14 mouse cellular contexts compared by ENCODE assay signal in the genomic region with DNA sequence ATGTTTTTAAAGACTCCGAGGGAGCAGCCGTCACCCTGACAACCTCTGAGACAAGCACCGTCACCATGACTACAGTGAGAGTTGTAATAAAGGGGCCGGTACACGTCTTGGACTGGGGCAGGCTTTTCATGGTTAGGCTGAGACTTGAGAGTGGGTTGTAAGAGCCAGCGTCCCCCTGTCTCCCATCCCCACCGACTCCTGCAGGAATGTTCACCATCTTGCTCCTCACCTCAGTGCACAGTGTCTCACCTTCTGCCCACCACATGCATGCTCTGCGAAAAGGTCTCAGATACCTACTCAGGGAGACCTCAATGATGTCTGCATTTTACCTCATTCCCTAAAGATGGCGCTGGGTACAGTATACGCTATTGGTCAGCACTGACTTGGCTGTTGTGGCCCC. TPM values are rescaled to one million over a fixed set of nuclear protein-coding genes. Genes with fewer than 3 reads are reported as not detected.
DNase-seq lines count a peak whose midpoint lies in the region; ATAC-seq lines count a peak whose summit lies in the region.
"Had no signal": no experiment of that assay in that cellular context is flagged by ENCODE, and none has a peak within 500 bp of the region (broad histone marks: within the 10 kb centered on the region; RNA-seq: fewer than 3 reads in every experiment).

No protein-coding gene starts in this region.

- H3K9ac ChIP-seq in limb, embryonic 13.5 days, result no peak overlapping the region
- no peak overlapping the region for H3K9ac ChIP-seq in hindbrain, embryonic 11.5 days (ENCODE audit: low read depth, low read length)
- no peak overlapping the region for H3K9ac ChIP-seq in midbrain, embryonic 16.5 days (ENCODE audit: low read depth, low read length)
- no peak overlapping the region for H3K9ac ChIP-seq in liver, embryonic 11.5 days (ENCODE audit: low read depth, low read length)
- H3K9ac ChIP-seq: heart, embryonic 15.5 days; stomach, embryonic 15.5 days had no signal

- 74% methylated on average over 10 of the region's 10 CpGs for WGBS in limb, embryonic 13.5 days
- 85% methylated on average over 10 of the region's 10 CpGs for WGBS in limb, embryonic 10.5 days
- WGBS in forebrain, embryonic 10.5 days, result 62% methylated on average over 10 of the region's 10 CpGs
- 59% methylated on average over 10 of the region's 10 CpGs for WGBS in hindbrain, embryonic 11.5 days
- WGBS in midbrain, embryonic 16.5 days, result 32% methylated on average over 10 of the region's 10 CpGs
- WGBS in liver, embryonic 11.5 days, result 85% methylated on average over 10 of the region's 10 CpGs

- no peaks in the 10 kb centered on the region for H3K9me3 ChIP-seq in limb, embryonic 13.5 days
- no peaks in the 10 kb centered on the region for H3K9me3 ChIP-seq in limb, embryonic 10.5 days (replicated peaks)
- no peaks in the 10 kb centered on the region for H3K9me3 ChIP-seq in forebrain, embryonic 10.5 days
- H3K9me3 ChIP-seq in hindbrain, embryonic 11.5 days (ENCODE audit: control insufficient read depth, low read length), result no peaks in the 10 kb centered on the region
- H3K9me3 ChIP-seq in midbrain, embryonic 16.5 days (replicated peaks; ENCODE audit: control insufficient read depth, low read length, poor library complexity, severe bottlenecking), result no peaks in the 10 kb centered on the region
- H3K9me3 ChIP-seq in liver, embryonic 11.5 days (ENCODE audit: control insufficient read depth, low read length), result no peaks in the 10 kb centered on the region
- H3K9me3 ChIP-seq: heart, embryonic 15.5 days; stomach, embryonic 15.5 days had no signal

- no peak overlapping the region for H3K4me2 ChIP-seq in limb, embryonic 13.5 days (replicated peaks)
- H3K4me2 ChIP-seq in hindbrain, embryonic 11.5 days (replicated peaks; ENCODE audit: low read depth, low read length), result no peak overlapping the region
- H3K4me2 ChIP-seq in midbrain, embryonic 16.5 days (ENCODE audit: low read length), result no peak overlapping the region
- H3K4me2 ChIP-seq in liver, embryonic 11.5 days, result no peak overlapping the region
- H3K4me2 ChIP-seq: heart, embryonic 15.5 days; stomach, embryonic 15.5 days had no signal

- H3K36me3 ChIP-seq in limb, embryonic 13.5 days, result no peaks in the 10 kb centered on the region
- H3K36me3 ChIP-seq in limb, embryonic 10.5 days, result no peaks in the 10 kb centered on the region
- no peaks in the 10 kb centered on the region for H3K36me3 ChIP-seq in forebrain, embryonic 10.5 days (replicated peaks)
- H3K36me3 ChIP-seq in hindbrain, embryonic 11.5 days (ENCODE audit: control insufficient read depth, insufficient read depth, low read length), result no peaks in the 10 kb centered on the region
- H3K36me3 ChIP-seq in midbrain, embryonic 16.5 days (ENCODE audit: control insufficient read depth, insufficient read depth, low read length), result no peaks in the 10 kb centered on the region
- no peaks in the 10 kb centered on the region for H3K36me3 ChIP-seq in liver, embryonic 11.5 days (ENCODE audit: control insufficient read depth, insufficient read depth, low read length)
- H3K36me3 ChIP-seq: heart, embryonic 15.5 days; stomach, embryonic 15.5 days had no signal

- H3K27ac ChIP-seq in limb, embryonic 13.5 days, result no peak overlapping the region
- H3K27ac ChIP-seq in limb, embryonic 10.5 days, result no peak overlapping the region
- H3K27ac ChIP-seq in forebrain, embryonic 10.5 days, result peak overlapping the region; percentile 64
- H3K27ac ChIP-seq in hindbrain, embryonic 11.5 days (ENCODE audit: low read depth, low read length), result no peak overlapping the region
- peak overlapping the region; percentile 0; the same call in 1 of the 2 replicates for H3K27ac ChIP-seq in midbrain, embryonic 16.5 days (ENCODE audit: low read length)
- H3K27ac ChIP-seq in liver, embryonic 11.5 days (ENCODE audit: low read depth, low read length), result no peak overlapping the region
- H3K27ac ChIP-seq: heart, embryonic 15.5 days; stomach, embryonic 15.5 days had no signal

- no peak for DNase-seq in limb, embryonic 10.5 days (ENCODE audit: low spot score)
- DNase-seq in forebrain, embryonic 10.5 days (ENCODE audit: extremely low spot score, low spot score), result peak; percentile 40
- DNase-seq in hindbrain, embryonic 11.5 days (ENCODE audit: low spot score), result peak; percentile 51
- no peak for DNase-seq in thymus, postnatal 0 days (ENCODE audit: low spot score)
- DNase-seq in liver, embryonic 11.5 days (ENCODE audit: low spot score), result no peak
- DNase-seq: layer of hippocampus, postnatal 36 days; lung, adult 18-20 months; retina, postnatal 1 day had no signal

- H3K27me3 ChIP-seq in limb, embryonic 13.5 days, result no peaks in the 10 kb centered on the region
- no peaks in the 10 kb centered on the region for H3K27me3 ChIP-seq in limb, embryonic 10.5 days (ENCODE audit: low read depth, poor library complexity, severe bottlenecking)
- no peaks in the 10 kb centered on the region for H3K27me3 ChIP-seq in forebrain, embryonic 10.5 days (ENCODE audit: poor library complexity, severe bottlenecking)
- H3K27me3 ChIP-seq in hindbrain, embryonic 11.5 days (ENCODE audit: control insufficient read depth, insufficient read depth, low read length), result no peaks in the 10 kb centered on the region
- no peaks in the 10 kb centered on the region for H3K27me3 ChIP-seq in midbrain, embryonic 16.5 days (ENCODE audit: control insufficient read depth, insufficient read depth, low read depth, low read length)
- no peaks in the 10 kb centered on the region for H3K27me3 ChIP-seq in liver, embryonic 11.5 days (replicated peaks; ENCODE audit: control insufficient read depth, insufficient read depth, low read length)
- H3K27me3 ChIP-seq: heart, embryonic 15.5 days; stomach, embryonic 15.5 days had no signal

- H3K4me1 ChIP-seq in limb, embryonic 13.5 days, result 0 out of 2 replicates have a peak, but pooled peaks cover 5% of the 10 kb centered on the region
- H3K4me1 ChIP-seq in limb, embryonic 10.5 days, result 0 out of 2 replicates have a peak, but pooled peaks cover 2% of the 10 kb centered on the region
- H3K4me1 ChIP-seq in forebrain, embryonic 10.5 days, result peaks cover 23% of the 10 kb centered on the region
- no peaks in the 10 kb centered on the region for H3K4me1 ChIP-seq in hindbrain, embryonic 11.5 days (replicated peaks; ENCODE audit: control insufficient read depth, insufficient read depth, low read length)
- H3K4me1 ChIP-seq in midbrain, embryonic 16.5 days (ENCODE audit: control insufficient read depth, insufficient read depth, low read length), result peaks cover 6% of the 10 kb centered on the region
- H3K4me1 ChIP-seq in liver, embryonic 11.5 days (replicated peaks; ENCODE audit: control insufficient read depth, insufficient read depth, low read length), result no peaks in the 10 kb centered on the region
- H3K4me1 ChIP-seq: heart, embryonic 15.5 days; stomach, embryonic 15.5 days had no signal

- 0 out of 2 replicates have a peak, but pooled peaks have one; percentile 36 for ATAC-seq in limb, embryonic 13.5 days (ENCODE audit: low FRiP score, low read depth)
- peak; percentile 75 for ATAC-seq in hindbrain, embryonic 11.5 days (ENCODE audit: low FRiP score)
- ATAC-seq in midbrain, embryonic 16.5 days, result peak; percentile 92
- no peak for ATAC-seq in liver, embryonic 11.5 days (replicated peaks; ENCODE audit: low FRiP score)

- no peak overlapping the region for H3K4me3 ChIP-seq in limb, embryonic 13.5 days
- no peak overlapping the region for H3K4me3 ChIP-seq in limb, embryonic 10.5 days
- H3K4me3 ChIP-seq in forebrain, embryonic 10.5 days, result no peak overlapping the region; the same call in 1 of the 2 replicates
- no peak overlapping the region for H3K4me3 ChIP-seq in hindbrain, embryonic 11.5 days (ENCODE audit: low read depth, low read length)
- no peak overlapping the region for H3K4me3 ChIP-seq in midbrain, embryonic 16.5 days (ENCODE audit: low read depth, low read length)
- H3K4me3 ChIP-seq in liver, embryonic 11.5 days (ENCODE audit: low read depth, low read length), result no peak overlapping the region
- H3K4me3 ChIP-seq: heart, embryonic 15.5 days; stomach, embryonic 15.5 days had no signal

RNA-seq across cellular contexts. Expression of a gene that starts 10.3 kb away (rescaled TPM):
- polyA plus RNA-seq in limb, embryonic 13.5 days (2015; fragmentation: Nextera tagmentation; extraction: Ambion mirVana), result 42.2 and 46.7 TPM in 2 replicates
- 30.0 and 40.8 TPM in 2 replicates for polyA plus RNA-seq in limb, embryonic 10.5 days (2016; fragmentation: Nextera tagmentation; extraction: Ambion mirVana)
- 53.0 and 55.4 TPM in 2 replicates for polyA plus RNA-seq in forebrain, embryonic 10.5 days (2016; fragmentation: Nextera tagmentation; extraction: Ambion mirVana)
- 123 and 136 TPM in 2 replicates for polyA plus RNA-seq in hindbrain, embryonic 11.5 days (2014; fragmentation: Nextera tagmentation; extraction: Ambion mirVana)
- 63.9 and 64.0 TPM in 2 replicates for polyA plus RNA-seq in midbrain, embryonic 16.5 days (2015; fragmentation: Nextera tagmentation; extraction: Ambion mirVana)
- 24.2 and 28.4 TPM in 2 replicates for polyA plus RNA-seq in thymus, postnatal 0 days (2015; fragmentation: Nextera tagmentation; extraction: Ambion mirVana)
- 32.9 and 33.9 TPM in 2 replicates for polyA plus RNA-seq in liver, embryonic 11.5 days (2014; fragmentation: Nextera tagmentation; extraction: Ambion mirVana)

RNA-seq across cellular contexts. Expression of a gene that starts 13.6 kb away (rescaled TPM):
- not detected in 2 replicates for polyA plus RNA-seq in limb, embryonic 13.5 days (2015; fragmentation: Nextera tagmentation; extraction: Ambion mirVana)
- not detected in 2 replicates for polyA plus RNA-seq in limb, embryonic 10.5 days (2016; fragmentation: Nextera tagmentation; extraction: Ambion mirVana)
- polyA plus RNA-seq in forebrain, embryonic 10.5 days (2016; fragmentation: Nextera tagmentation; extraction: Ambion mirVana), result not detected in 2 replicates
- polyA plus RNA-seq in hindbrain, embryonic 11.5 days (2014; fragmentation: Nextera tagmentation; extraction: Ambion mirVana), result 0.06 TPM in 1 of 2 replicates, not detected in the other
- polyA plus RNA-seq in midbrain, embryonic 16.5 days (2015; fragmentation: Nextera tagmentation; extraction: Ambion mirVana), result not detected in 2 replicates
- polyA plus RNA-seq in thymus, postnatal 0 days (2015; fragmentation: Nextera tagmentation; extraction: Ambion mirVana), result not detected in 2 replicates
- not detected in 2 replicates for polyA plus RNA-seq in liver, embryonic 11.5 days (2014; fragmentation: Nextera tagmentation; extraction: Ambion mirVana)
- polyA plus RNA-seq: frontal cortex, adult 2 months; kidney, embryonic 16.5 days; stomach, embryonic 15.5 days had no signal

RNA-seq across cellular contexts. Expression of a gene that starts 26.1 kb away (rescaled TPM):
- polyA plus RNA-seq in limb, embryonic 13.5 days (2015; fragmentation: Nextera tagmentation; extraction: Ambion mirVana), result 5.3 and 5.6 TPM in 2 replicates
- 0.62 and 3.2 TPM in 2 replicates for polyA plus RNA-seq in limb, embryonic 10.5 days (2016; fragmentation: Nextera tagmentation; extraction: Ambion mirVana)
- 0.86 and 2.0 TPM in 2 replicates for polyA plus RNA-seq in forebrain, embryonic 10.5 days (2016; fragmentation: Nextera tagmentation; extraction: Ambion mirVana)
- 1.9 and 2.6 TPM in 2 replicates for polyA plus RNA-seq in hindbrain, embryonic 11.5 days (2014; fragmentation: Nextera tagmentation; extraction: Ambion mirVana)
- polyA plus RNA-seq in midbrain, embryonic 16.5 days (2015; fragmentation: Nextera tagmentation; extraction: Ambion mirVana), result 53.2 and 69.0 TPM in 2 replicates
- 0.71 and 0.82 TPM in 2 replicates for polyA plus RNA-seq in thymus, postnatal 0 days (2015; fragmentation: Nextera tagmentation; extraction: Ambion mirVana)
- polyA plus RNA-seq in liver, embryonic 11.5 days (2014; fragmentation: Nextera tagmentation; extraction: Ambion mirVana), result 0.16 and 0.22 TPM in 2 replicates

RNA-seq across cellular contexts. Expression of a gene that starts 52.1 kb away (rescaled TPM):
- 6.5 and 8.1 TPM in 2 replicates for polyA plus RNA-seq in limb, embryonic 13.5 days (2015; fragmentation: Nextera tagmentation; extraction: Ambion mirVana)
- polyA plus RNA-seq in limb, embryonic 10.5 days (2016; fragmentation: Nextera tagmentation; extraction: Ambion mirVana), result 1.0 and 1.6 TPM in 2 replicates
- polyA plus RNA-seq in forebrain, embryonic 10.5 days (2016; fragmentation: Nextera tagmentation; extraction: Ambion mirVana), result 0.69 and 0.99 TPM in 2 replicates
- 1.4 and 2.5 TPM in 2 replicates for polyA plus RNA-seq in hindbrain, embryonic 11.5 days (2014; fragmentation: Nextera tagmentation; extraction: Ambion mirVana)
- polyA plus RNA-seq in midbrain, embryonic 16.5 days (2015; fragmentation: Nextera tagmentation; extraction: Ambion mirVana), result 1.8 and 2.2 TPM in 2 replicates
- polyA plus RNA-seq in thymus, postnatal 0 days (2015; fragmentation: Nextera tagmentation; extraction: Ambion mirVana), result 1.4 and 2.0 TPM in 2 replicates
- polyA plus RNA-seq in liver, embryonic 11.5 days (2014; fragmentation: Nextera tagmentation; extraction: Ambion mirVana), result 2.2 and 4.1 TPM in 2 replicates

RNA-seq across cellular contexts. Expression of a gene that starts 57.4 kb away (rescaled TPM):
- polyA plus RNA-seq in limb, embryonic 13.5 days (2015; fragmentation: Nextera tagmentation; extraction: Ambion mirVana), result 0.06 TPM in 1 of 2 replicates, not detected in the other
- 0.10 TPM in 1 of 2 replicates, not detected in the other for polyA plus RNA-seq in limb, embryonic 10.5 days (2016; fragmentation: Nextera tagmentation; extraction: Ambion mirVana)
- 0.17 and 0.43 TPM in 2 replicates for polyA plus RNA-seq in forebrain, embryonic 10.5 days (2016; fragmentation: Nextera tagmentation; extraction: Ambion mirVana)
- polyA plus RNA-seq in hindbrain, embryonic 11.5 days (2014; fragmentation: Nextera tagmentation; extraction: Ambion mirVana), result 0.17 and 0.46 TPM in 2 replicates
- polyA plus RNA-seq in midbrain, embryonic 16.5 days (2015; fragmentation: Nextera tagmentation; extraction: Ambion mirVana), result 7.7 and 7.8 TPM in 2 replicates
- polyA plus RNA-seq in thymus, postnatal 0 days (2015; fragmentation: Nextera tagmentation; extraction: Ambion mirVana), result 0.09 TPM in 2 replicates
- 0.39 and 0.51 TPM in 2 replicates for polyA plus RNA-seq in liver, embryonic 11.5 days (2014; fragmentation: Nextera tagmentation; extraction: Ambion mirVana)
- polyA plus RNA-seq: heart, embryonic 15.5 days; kidney, embryonic 16.5 days had no signal

Comparison
In these comparisons a context has a peak if more than half of its experiments do, and no peak if none do; other contexts are left out.
1. H3K27ac ChIP-seq: peak in forebrain, embryonic 10.5 days (single experiment) and midbrain, embryonic 16.5 days (single experiment); none in limb, embryonic 13.5 days (single experiment), limb, embryonic 10.5 days (single experiment), hindbrain, embryonic 11.5 days (single experiment) and liver, embryonic 11.5 days (single experiment).
2. DNase-seq: peak in forebrain, embryonic 10.5 days (single experiment) and hindbrain, embryonic 11.5 days (single experiment); none in limb, embryonic 10.5 days (single experiment), thymus, postnatal 0 days (single experiment) and liver, embryonic 11.5 days (single experiment).